Mouse (Mus musculus): Measurements from ENCODE around the gene Cdk4. TPM values are rescaled to one million over a fixed set of nuclear protein-coding genes. Genes with fewer than 3 reads are reported as not detected.

Cdk4 gene
- polyA plus RNA-seq, 1 experiment from 2014 or later, result 645 TPM

GRCm38 (mm10) chr10:127085633-127086032 lies 22.3 kb downstream of the Cdk4 start:
- H3K4me3 ChIP-seq (replicated peaks), result no peak overlapping the region
- ATAC-seq (ENCODE audit: low read depth) (no peak), DNase-seq (no peak)
- H3K4me1 ChIP-seq (replicated peaks), result peaks cover 24% of the 10 kb centered on the region
- H3K9ac ChIP-seq, result no peak overlapping the region
- no peak overlapping the region for H3K27ac ChIP-seq
- no peaks in the 10 kb centered on the region for H3K9me3 ChIP-seq (replicated peaks)
- no peaks in the 10 kb centered on the region for H3K36me3 ChIP-seq
- whole genome bisulfite sequencing (ENCODE audit: insufficient replicate concordance), result 70% methylated on average over 6 of the region's 6 CpGs
- no peak overlapping the region for H3K4me2 ChIP-seq
- peaks cover 52% of the 10 kb centered on the region for H3K27me3 ChIP-seq

- no peaks in the 10 kb centered on the region for H3K9me3 ChIP-seq (replicated peaks)
- DNase-seq, result no peak
- H3K27me3 ChIP-seq, result peaks cover 35% of the 10 kb centered on the region
- no peak overlapping the region for H3K27ac ChIP-seq
- 50% methylated on average over 57 of the region's 57 CpGs for WGBS (ENCODE audit: insufficient replicate concordance)
- no peak overlapping the region for H3K9ac ChIP-seq
- H3K36me3 ChIP-seq, result peaks cover 13% of the 10 kb centered on the region
- peaks cover 40% of the 10 kb centered on the region for H3K4me1 ChIP-seq (replicated peaks)
- no peak overlapping the region for H3K4me3 ChIP-seq (replicated peaks)
- no peak for ATAC-seq (ENCODE audit: low read depth)
- peak overlapping the region; percentile 44; the same call in 1 of the 2 replicates for H3K4me2 ChIP-seq
Observed at GRCm38 (mm10) chr10:127090560-127091411, 27.5 kb downstream of the Cdk4 start.

DNA sequence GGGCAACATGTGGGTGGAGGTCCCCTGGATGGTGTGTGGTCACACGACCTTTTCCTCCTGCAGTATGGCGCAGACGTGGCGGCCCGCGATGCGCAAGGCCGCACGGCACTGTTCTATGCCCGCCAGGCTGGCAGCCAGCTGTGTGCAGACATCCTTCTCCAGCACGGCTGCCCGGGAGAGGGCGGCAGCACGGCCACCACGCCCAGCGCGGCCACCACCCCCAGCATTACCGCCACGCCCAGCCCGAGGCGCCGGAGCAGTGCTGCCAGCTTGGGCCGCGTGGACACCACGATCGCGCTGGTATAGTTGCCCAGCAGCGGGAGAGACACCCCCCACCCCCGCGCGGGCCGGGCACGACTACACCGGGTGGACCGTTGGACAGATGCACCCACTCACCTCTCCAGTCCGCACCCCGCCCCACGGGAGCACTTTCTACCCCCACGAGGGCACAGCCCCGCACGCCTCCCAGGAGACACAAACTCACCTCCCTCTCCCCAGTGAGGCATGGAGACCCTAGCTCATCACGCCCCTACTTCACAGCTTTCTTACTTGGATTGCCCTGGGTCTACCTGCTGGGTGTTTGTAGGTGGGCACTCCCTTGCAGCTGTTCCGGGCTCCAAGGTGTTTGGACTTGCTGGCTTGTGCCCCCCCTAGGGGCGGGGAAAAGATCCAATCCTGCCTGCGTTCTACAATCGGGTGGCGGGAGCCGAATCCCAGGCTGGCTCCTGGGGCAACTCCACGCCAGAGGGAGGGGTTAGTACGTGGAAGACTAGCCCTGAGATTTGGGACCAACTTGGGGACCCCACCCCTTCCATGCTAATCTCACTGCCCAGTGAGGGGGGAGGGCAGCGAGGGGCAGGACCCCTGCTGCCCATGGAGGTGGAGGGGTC lies 28.4 kb downstream of the Cdk4 start:
- Histone ChIP-seq H3K9me3 (replicated peaks) (no peaks in the 10 kb centered on the region), H3K36me3 (peaks cover 22% of the 10 kb centered on the region), H3K4me2 (peak overlapping the region; percentile 44), H3K27ac (no peak overlapping the region), H3K27me3 (peaks cover 35% of the 10 kb centered on the region), H3K4me1 (replicated peaks) (peaks cover 40% of the 10 kb centered on the region), H3K9ac (no peak overlapping the region), H3K4me3 (replicated peaks) (no peak overlapping the region)
- ATAC-seq (ENCODE audit: low read depth) (peak; percentile 50), DNase-seq (peak; percentile 42)
- WGBS (ENCODE audit: insufficient replicate concordance), result 37% methylated on average over 51 of the region's 51 CpGs

DNA sequence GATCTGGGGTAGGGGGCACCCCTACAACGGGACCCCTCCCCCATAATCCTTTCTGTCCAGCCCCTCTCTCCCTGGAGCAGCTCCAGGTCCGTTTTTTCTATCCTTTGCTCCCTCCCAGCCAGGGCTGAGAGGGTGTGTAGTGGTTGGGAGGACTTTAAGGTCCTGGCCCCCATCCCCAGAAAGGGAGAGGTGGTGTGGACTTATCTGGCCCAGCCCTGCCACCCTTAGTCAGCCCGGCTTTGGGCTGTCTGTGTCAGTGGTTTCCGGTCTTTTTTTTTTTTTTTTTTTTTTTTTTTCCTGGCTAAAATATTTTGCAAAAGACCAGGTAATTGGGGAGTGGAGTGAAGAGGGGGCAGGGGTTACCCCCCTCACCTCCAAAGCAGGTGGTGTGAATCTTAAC lies 29.4 kb downstream of the Cdk4 start:
- 32% methylated on average over 4 of the region's 4 CpGs for WGBS (ENCODE audit: insufficient replicate concordance)
- no peak overlapping the region for H3K4me3 ChIP-seq (replicated peaks)
- no peaks in the 10 kb centered on the region for H3K9me3 ChIP-seq (replicated peaks)
- peaks cover 35% of the 10 kb centered on the region for H3K27me3 ChIP-seq
- H3K9ac ChIP-seq, result no peak overlapping the region
- H3K4me1 ChIP-seq (replicated peaks), result peaks cover 40% of the 10 kb centered on the region
- ATAC-seq (ENCODE audit: low read depth), result no peak
- no peak for DNase-seq
- H3K27ac ChIP-seq, result no peak overlapping the region
- H3K36me3 ChIP-seq, result peaks cover 32% of the 10 kb centered on the region
- no peak overlapping the region for H3K4me2 ChIP-seq

GRCm38 (mm10) chr10:127094382-127094802 lies 31.1 kb downstream of the Cdk4 start:
- DNase-seq (no peak), ATAC-seq (ENCODE audit: low read depth) (no peak)
- Histone ChIP-seq H3K4me2 (no peak overlapping the region), H3K36me3 (peaks cover 49% of the 10 kb centered on the region), H3K27ac (no peak overlapping the region), H3K9me3 (replicated peaks) (no peaks in the 10 kb centered on the region), H3K4me1 (replicated peaks) (peaks cover 48% of the 10 kb centered on the region), H3K27me3 (peaks cover 29% of the 10 kb centered on the region), H3K4me3 (replicated peaks) (no peak overlapping the region), H3K9ac (no peak overlapping the region)
- 57% methylated on average over 7 of the region's 7 CpGs for WGBS (ENCODE audit: insufficient replicate concordance)

GRCm38 (mm10) chr10:127098514-127098913 lies 35.2 kb downstream of the Cdk4 start:
- 86% methylated on average over 20 of the region's 20 CpGs for WGBS (ENCODE audit: insufficient replicate concordance)
- DNase-seq (no peak), ATAC-seq (ENCODE audit: low read depth) (no peak)
- H3K4me2 ChIP-seq, result no peak overlapping the region
- peaks cover 50% of the 10 kb centered on the region for H3K36me3 ChIP-seq
- peaks cover 44% of the 10 kb centered on the region for H3K4me1 ChIP-seq (replicated peaks)
- H3K27me3 ChIP-seq, result no peaks in the 10 kb centered on the region
- H3K9me3 ChIP-seq (replicated peaks), result no peaks in the 10 kb centered on the region
- H3K9ac ChIP-seq, result no peak overlapping the region
- no peak overlapping the region for H3K4me3 ChIP-seq (replicated peaks)
- no peak overlapping the region for H3K27ac ChIP-seq

DNA sequence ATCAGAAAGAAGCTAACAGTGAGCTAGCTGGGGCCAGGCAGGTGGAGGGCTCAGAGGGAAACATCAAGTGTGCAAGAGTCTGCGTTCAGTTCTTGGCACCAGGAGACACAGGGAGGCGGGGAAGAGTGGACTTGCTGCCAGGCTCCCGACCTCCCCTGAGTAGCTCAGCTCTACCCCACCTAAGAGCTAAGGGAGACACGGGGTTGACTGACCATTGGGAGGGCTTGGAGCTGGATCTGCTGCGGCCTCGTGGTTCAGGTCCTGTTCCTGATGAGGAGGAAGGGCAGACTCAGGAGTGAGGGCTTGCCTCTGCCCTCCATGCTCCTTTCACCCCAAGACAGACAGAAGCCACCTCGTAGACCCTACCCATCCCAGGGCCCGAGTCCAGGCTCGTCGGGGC lies 35.9 kb downstream of the Cdk4 start:
- H3K4me1 ChIP-seq (replicated peaks), result peaks cover 45% of the 10 kb centered on the region
- H3K36me3 ChIP-seq, result peaks cover 50% of the 10 kb centered on the region
- no peak overlapping the region for H3K4me3 ChIP-seq (replicated peaks)
- DNase-seq, result no peak
- 78% methylated on average over 10 of the region's 10 CpGs for WGBS (ENCODE audit: insufficient replicate concordance)
- H3K9ac ChIP-seq, result no peak overlapping the region
- H3K27me3 ChIP-seq, result no peaks in the 10 kb centered on the region
- no peak for ATAC-seq (ENCODE audit: low read depth)
- no peak overlapping the region for H3K27ac ChIP-seq
- H3K9me3 ChIP-seq (replicated peaks), result no peaks in the 10 kb centered on the region
- H3K4me2 ChIP-seq, result no peak overlapping the region

DNA sequence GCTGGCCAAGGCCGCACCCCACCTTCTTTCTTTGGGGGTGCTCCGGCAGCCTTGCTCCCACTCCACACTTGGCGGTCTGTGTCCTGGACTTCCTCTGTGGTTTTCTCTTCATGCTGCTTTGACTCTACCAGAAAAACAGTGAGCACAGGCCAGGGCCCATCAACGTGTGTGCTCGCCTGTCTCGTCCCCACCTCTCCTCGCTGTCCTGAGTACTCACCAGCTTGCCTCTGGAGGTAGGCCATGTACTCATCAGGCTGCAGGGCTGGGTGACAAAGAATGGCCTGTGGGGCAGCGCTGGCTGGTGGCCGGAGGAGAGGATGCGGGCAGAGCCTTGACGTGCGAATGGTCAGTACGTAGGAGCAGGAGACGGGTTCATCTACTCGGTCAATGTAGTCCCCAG lies 36.5 kb downstream of the Cdk4 start:
- 0 out of 2 replicates have a peak overlapping the region, but pooled peaks have one; percentile 60 for H3K27ac ChIP-seq
- peaks cover 44% of the 10 kb centered on the region for H3K4me1 ChIP-seq (replicated peaks)
- no peak overlapping the region for H3K9ac ChIP-seq
- no peak for DNase-seq
- peak; percentile 10; the same call in 1 of the 2 replicates for ATAC-seq (ENCODE audit: low read depth)
- H3K4me2 ChIP-seq, result peak overlapping the region; percentile 0; the same call in 1 of the 2 replicates
- peaks cover 51% of the 10 kb centered on the region for H3K36me3 ChIP-seq
- no peak overlapping the region for H3K4me3 ChIP-seq (replicated peaks)
- no peaks in the 10 kb centered on the region for H3K27me3 ChIP-seq
- H3K9me3 ChIP-seq (replicated peaks), result no peaks in the 10 kb centered on the region
- 65% methylated on average over 15 of the region's 15 CpGs for WGBS (ENCODE audit: insufficient replicate concordance)

DNA sequence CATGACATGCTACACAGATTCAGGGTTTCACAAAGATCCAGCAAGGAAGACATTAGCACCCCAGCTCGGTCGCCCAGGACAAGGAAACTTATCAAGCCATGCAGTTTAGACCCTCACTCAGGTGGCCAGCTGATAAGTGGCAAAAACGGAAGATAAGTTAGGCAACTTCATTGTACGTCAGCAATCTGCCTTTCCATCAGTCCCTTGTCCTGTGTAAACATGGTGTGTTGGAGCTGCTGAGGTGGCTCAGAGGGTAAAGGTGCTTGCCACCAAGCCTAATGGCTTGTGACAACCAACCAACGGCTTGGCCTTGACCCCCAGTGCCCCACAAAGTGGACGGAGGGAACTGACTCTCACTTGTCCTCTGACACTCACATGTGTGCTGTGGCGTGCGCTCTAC lies 37.1 kb downstream of the Cdk4 start:
- Histone ChIP-seq H3K36me3 (peaks cover 52% of the 10 kb centered on the region), H3K4me1 (replicated peaks) (peaks cover 42% of the 10 kb centered on the region), H3K4me2 (peak overlapping the region; percentile 0; the same call in 1 of the 2 replicates), H3K4me3 (replicated peaks) (no peak overlapping the region), H3K9me3 (replicated peaks) (no peaks in the 10 kb centered on the region), H3K9ac (no peak overlapping the region; the same call in 1 of the 2 replicates), H3K27me3 (no peaks in the 10 kb centered on the region), H3K27ac (peak overlapping the region; percentile 60)
- DNase-seq, result no peak
- peak; percentile 68 for ATAC-seq (ENCODE audit: low read depth)
- WGBS (ENCODE audit: insufficient replicate concordance), result 23% methylated on average over 8 of the region's 8 CpGs

- 64% methylated on average over 6 of the region's 6 CpGs for WGBS (ENCODE audit: insufficient replicate concordance)
- peaks cover 42% of the 10 kb centered on the region for H3K4me1 ChIP-seq (replicated peaks)
- DNase-seq, result no peak
- ATAC-seq (ENCODE audit: low read depth), result no peak
- H3K36me3 ChIP-seq, result peaks cover 49% of the 10 kb centered on the region
- H3K27me3 ChIP-seq, result no peaks in the 10 kb centered on the region
- H3K9me3 ChIP-seq (replicated peaks), result no peaks in the 10 kb centered on the region
- H3K9ac ChIP-seq, result no peak overlapping the region
- H3K27ac ChIP-seq, result peak overlapping the region; percentile 60; the same call in 1 of the 2 replicates
- H3K4me2 ChIP-seq, result no peak overlapping the region
- H3K4me3 ChIP-seq (replicated peaks), result no peak overlapping the region
Observed at GRCm38 (mm10) chr10:127101151-127101550, 37.8 kb downstream of the Cdk4 start.

- no peak overlapping the region for H3K4me3 ChIP-seq (replicated peaks)
- H3K27ac ChIP-seq, result 0 out of 2 replicates have a peak overlapping the region, but pooled peaks have one; percentile 11
- DNase-seq (no peak), ATAC-seq (ENCODE audit: low read depth) (no peak)
- H3K9me3 ChIP-seq (replicated peaks), result no peaks in the 10 kb centered on the region
- H3K4me2 ChIP-seq, result no peak overlapping the region; the same call in 1 of the 2 replicates
- 30% methylated on average over 7 of the region's 7 CpGs for WGBS (ENCODE audit: insufficient replicate concordance)
- H3K4me1 ChIP-seq (replicated peaks), result peaks cover 55% of the 10 kb centered on the region
- no peak overlapping the region for H3K9ac ChIP-seq
- no peaks in the 10 kb centered on the region for H3K27me3 ChIP-seq
- peaks cover 32% of the 10 kb centered on the region for H3K36me3 ChIP-seq
Observed at GRCm38 (mm10) chr10:127103631-127104030, 40.3 kb downstream of the Cdk4 start.

Measured in liver, embryonic 13.5 days (tissue).